Mouse (Mus musculus): ENCODE data around the gene Eomes.

Gene Eomes

GRCm38 (mm10) chr9:118520858-118521257 is 42.8 kb downstream of the Eomes start:
- DNase-seq: no peak

GRCm38 (mm10) chr9:118521659-118522058 is 43.6 kb downstream of the Eomes start:
- no peak for DNase-seq

GRCm38 (mm10) chr9:118523738-118524137 is 45.7 kb downstream of the Eomes start:
- no peak for DNase-seq

GRCm38 (mm10) chr9:118527056-118527455 is 49.0 kb downstream of the Eomes start:
- no peak for DNase-seq

GRCm38 (mm10) chr9:118529783-118530182 is 51.8 kb downstream of the Eomes start:
- no peak for DNase-seq

- no peak for DNase-seq
Measured at GRCm38 (mm10) chr9:118530679-118531078, 52.7 kb downstream of the Eomes start.

- no peak for DNase-seq
Measured at GRCm38 (mm10) chr9:118532516-118533205, 54.6 kb downstream of the Eomes start.

Data from cerebellum, adult 9-10 months (tissue).